Mouse (Mus musculus) liver, adult 2 months (tissue): ENCODE measurements around the gene Arl15. TPM values are rescaled to one million over a fixed set of nuclear protein-coding genes. Genes with fewer than 3 reads are reported as not detected.
A peak's percentile ranks its signal among the peaks of the same experiment; 100 is the strongest.

Source experiments
- DNase-seq: peaks from one replicate; pipeline ENCODE4 v3.0.0-alpha.2; 2011; ENCODE audit warnings: low read depth, low spot score; ENCODE audit errors: extremely low read depth
- H3K27ac ChIP-seq: fragments of 200-500 bp; replicated peaks from 2 replicates; pipeline ENCODE4 v1.5.1; 2012; ENCODE audit warnings: low read depth, mild to moderate bottlenecking, control low read depth, inconsistent platforms, low read length; ENCODE audit not compliant: insufficient read depth
- H3K27me3 ChIP-seq: fragments of 200-500 bp; 2 replicates; pipeline ENCODE4 v1.6.1; 2012; ENCODE audit warnings: mild to moderate bottlenecking, moderate library complexity, low read length, inconsistent platforms; ENCODE audit not compliant: control insufficient read depth, insufficient read depth
- H3K36me3 ChIP-seq: fragments of 200-500 bp; 2 replicates; pipeline ENCODE4 v1.6.1; 2012; ENCODE audit warnings: low read length, inconsistent platforms; ENCODE audit not compliant: control insufficient read depth, insufficient read depth
- H3K4me1 ChIP-seq: fragments of 200-500 bp; 2 replicates; pipeline ENCODE4 v1.6.1; 2011; ENCODE audit warnings: low read length; ENCODE audit not compliant: control insufficient read depth, insufficient read depth
- H3K4me3 ChIP-seq: fragments of 200-500 bp; 2 replicates; pipeline ENCODE4 v1.5.1; 2011; ENCODE audit warnings: low read depth, mild to moderate bottlenecking, control low read depth, low read length, moderate library complexity; ENCODE audit not compliant: insufficient read depth
- H3K79me2 ChIP-seq: fragments of 200-500 bp; 2 replicates; pipeline ENCODE4 v1.6.1; 2012; ENCODE audit warnings: inconsistent platforms, mild to moderate bottlenecking, low read length, moderate library complexity; ENCODE audit not compliant: control insufficient read depth, insufficient read depth
- H3K9ac ChIP-seq: fragments of 200-500 bp; 2 replicates; pipeline ENCODE4 v1.6.1; 2012; ENCODE audit warnings: low read depth, mild to moderate bottlenecking, control low read depth, inconsistent platforms, low read length
- CTCF ChIP-seq: fragments of 200-500 bp; IDR thresholded peaks from 2 replicates; pipeline ENCODE4 v1.5.1; 2011; ENCODE audit warnings: low read depth, low read length, control low read depth
- POLR2A ChIP-seq: fragments of 200-500 bp; IDR thresholded peaks from 2 replicates; pipeline ENCODE4 v1.6.1; 2011; ENCODE audit warnings: low read length, control low read depth; ENCODE audit not compliant: insufficient read depth; ENCODE audit errors: extremely low read depth
- WGBS: fragments of 180-500 bp; shearing (Covaris S2); methylation state at CpG from one replicate; pipeline ENCODE4 v1.1.7; 2018; 5-methylcytosine and 5-hydroxymethylcytosine counted together
- polyA plus RNA-seq: library from polyadenylated mRNA; depleted of rRNA; stranded (reverse); fragments of >200 nt; gene quantifications from 2 replicates; pipeline ENCODE4 v1.2.3, GENCODE M21; 2012
- total RNA-seq: library from RNA; depleted of rRNA; stranded (reverse); fragments of >200 nt; gene quantifications from 2 replicates; pipeline ENCODE4 v1.2.3, GENCODE M21; 2014

Arl15 gene
- total and polyA plus RNA-seq, 2 experiments = 1.9 to 6.5 TPM

GRCm38 (mm10) chr13:114151698-114152069 is 357.4 kb downstream of the Arl15 start:
- no peak overlapping the region for H3K4me3 ChIP-seq
- H3K4me1 ChIP-seq = no peaks in the 10 kb centered on the region
- no peak overlapping the region for H3K9ac ChIP-seq
- H3K27ac ChIP-seq = no peak overlapping the region
- TF ChIP-seq CTCF = no peak
- no peak for TF ChIP-seq POLR2A
- peaks cover 14% of the 10 kb centered on the region for H3K36me3 ChIP-seq
- H3K79me2 ChIP-seq = no peaks in the 10 kb centered on the region; the same call in 1 of the 2 replicates
- no peak for DNase-seq
- 95% methylated on average over 10 of the region's 10 CpGs for WGBS
- H3K27me3 ChIP-seq = no peaks in the 10 kb centered on the region

- H3K27ac ChIP-seq = no peak overlapping the region
- H3K79me2 ChIP-seq = no peaks in the 10 kb centered on the region
- 85% methylated on average over 12 of the region's 12 CpGs for WGBS
- no peak overlapping the region for H3K9ac ChIP-seq
- no peak overlapping the region for H3K4me3 ChIP-seq
- DNase-seq = no peak
- H3K27me3 ChIP-seq = no peaks in the 10 kb centered on the region
- TF ChIP-seq POLR2A = no peak
- no peak for TF ChIP-seq CTCF
- no peaks in the 10 kb centered on the region for H3K4me1 ChIP-seq
- H3K36me3 ChIP-seq = peaks cover 17% of the 10 kb centered on the region
These were observed 362.4 kb downstream of the Arl15 start for GRCm38 (mm10) chr13:114156689-114157088.

GRCm38 (mm10) chr13:114158111-114158730 is 363.9 kb downstream of the Arl15 start:
- no peak overlapping the region for H3K4me3 ChIP-seq
- peaks cover 17% of the 10 kb centered on the region for H3K36me3 ChIP-seq
- H3K27me3 ChIP-seq = no peaks in the 10 kb centered on the region
- H3K9ac ChIP-seq = no peak overlapping the region
- H3K27ac ChIP-seq = no peak overlapping the region
- 95% methylated on average over 9 of the region's 9 CpGs for WGBS
- TF ChIP-seq POLR2A = no peak
- no peak for TF ChIP-seq CTCF
- no peaks in the 10 kb centered on the region for H3K4me1 ChIP-seq
- DNase-seq = no peak
- H3K79me2 ChIP-seq = no peaks in the 10 kb centered on the region

DNA sequence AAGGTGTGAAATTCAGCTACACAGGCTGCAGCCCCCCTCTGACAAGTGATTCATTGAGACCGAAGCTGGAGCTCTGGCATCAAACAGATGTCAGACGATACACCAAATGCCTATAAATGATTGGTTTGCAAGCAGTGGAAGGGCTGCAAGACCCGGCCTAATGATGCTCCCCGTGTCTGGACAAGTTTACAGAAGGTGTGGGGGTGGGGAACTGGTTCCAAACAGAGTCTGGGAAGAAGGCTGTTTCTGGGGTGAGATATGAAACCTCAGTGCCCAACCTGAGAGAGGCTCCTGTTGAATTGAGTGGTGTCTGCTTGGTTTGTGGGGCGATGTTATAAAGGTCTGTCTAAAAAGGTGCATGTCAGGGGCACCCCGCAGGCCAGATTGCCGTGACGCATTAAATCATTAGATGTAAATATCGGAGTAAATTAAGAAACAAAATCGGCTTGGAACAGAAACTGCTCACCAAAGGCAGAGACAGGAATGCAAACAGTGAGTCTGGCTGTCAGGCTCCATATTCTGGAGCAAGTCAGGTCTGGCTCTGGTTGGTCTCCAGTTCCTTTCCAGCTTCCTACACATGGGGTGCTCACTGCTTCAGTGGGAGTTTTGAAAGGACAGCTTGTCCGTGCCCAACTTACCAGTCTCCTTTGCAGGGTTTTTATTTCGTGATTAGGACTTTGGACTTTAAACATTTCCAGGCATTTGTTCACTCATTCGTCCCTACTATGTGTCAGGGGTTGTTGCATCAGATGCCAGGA is 365.5 kb downstream of the Arl15 start:
- H3K4me3 ChIP-seq = no peak overlapping the region

DNA sequence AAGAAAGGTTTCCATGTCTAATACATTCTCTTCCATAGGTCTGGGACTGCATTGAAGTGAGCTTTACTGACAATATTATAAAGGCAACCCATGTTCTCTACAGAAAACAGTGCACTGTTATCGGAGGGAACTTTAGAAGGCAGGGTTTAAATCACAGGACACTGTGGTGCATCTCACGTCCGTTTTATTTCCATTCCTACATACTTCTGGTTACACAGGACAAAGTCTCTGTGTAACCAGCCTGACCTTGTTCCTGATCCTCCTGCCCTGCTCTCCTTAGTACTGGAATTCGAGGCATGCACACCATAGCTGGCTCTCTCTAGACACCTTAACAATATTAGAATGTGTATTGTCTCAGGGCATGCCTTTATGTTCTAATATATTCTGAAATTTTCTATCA is 368.4 kb downstream of the Arl15 start:
- H3K27me3 ChIP-seq = no peaks in the 10 kb centered on the region
- H3K79me2 ChIP-seq = no peaks in the 10 kb centered on the region
- no peak overlapping the region for H3K27ac ChIP-seq
- 22% methylated on average over 4 of the region's 4 CpGs for WGBS
- DNase-seq = peak; percentile 16
- no peaks in the 10 kb centered on the region for H3K4me1 ChIP-seq
- H3K9ac ChIP-seq = no peak overlapping the region
- TF ChIP-seq POLR2A (no peak), CTCF (no peak)
- H3K36me3 ChIP-seq = no peaks in the 10 kb centered on the region
- H3K4me3 ChIP-seq = no peak overlapping the region

More for the DNA sequence above, 365.5 kb downstream of the Arl15 start:
- no peak for TF ChIP-seq POLR2A
- no peaks in the 10 kb centered on the region for H3K4me1 ChIP-seq
- no peak overlapping the region for H3K9ac ChIP-seq
- H3K27ac ChIP-seq = no peak overlapping the region
- peak; percentile 19 for DNase-seq
- H3K79me2 ChIP-seq = no peaks in the 10 kb centered on the region
- peaks cover 8% of the 10 kb centered on the region for H3K36me3 ChIP-seq
- H3K27me3 ChIP-seq = no peaks in the 10 kb centered on the region
- 62% methylated on average over 13 of the region's 13 CpGs for WGBS

DNA sequence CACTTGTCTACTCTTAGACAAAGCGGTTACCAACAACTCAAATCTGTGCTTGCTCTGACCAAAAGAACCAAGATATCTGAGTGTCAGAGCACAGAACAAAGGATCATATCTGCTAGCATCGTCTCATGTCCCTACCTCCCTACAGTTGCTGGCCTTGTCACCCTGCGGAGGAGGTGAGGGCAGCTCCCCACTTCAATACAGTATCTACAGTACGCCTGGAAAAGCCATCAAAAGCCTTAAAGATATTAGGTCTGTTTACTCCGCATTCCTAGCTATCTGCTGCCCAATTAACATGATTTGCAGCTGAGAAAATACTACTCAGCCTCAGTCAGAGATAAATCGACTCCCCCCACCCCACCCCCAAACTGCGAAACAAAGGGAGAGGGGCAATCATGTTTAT is 371.3 kb downstream of the Arl15 start:
- H3K27me3 ChIP-seq = no peaks in the 10 kb centered on the region
- no peak overlapping the region for H3K27ac ChIP-seq
- no peaks in the 10 kb centered on the region for H3K79me2 ChIP-seq
- H3K4me3 ChIP-seq = no peak overlapping the region
- no peak overlapping the region for H3K9ac ChIP-seq
- TF ChIP-seq POLR2A (no peak), CTCF (no peak)
- H3K36me3 ChIP-seq = no peaks in the 10 kb centered on the region
- H3K4me1 ChIP-seq = no peaks in the 10 kb centered on the region
- WGBS = 77% methylated on average over 7 of the region's 7 CpGs
- DNase-seq = no peak
